ENCODE assay signal across 9 mouse cellular contexts in the genomic region with DNA sequence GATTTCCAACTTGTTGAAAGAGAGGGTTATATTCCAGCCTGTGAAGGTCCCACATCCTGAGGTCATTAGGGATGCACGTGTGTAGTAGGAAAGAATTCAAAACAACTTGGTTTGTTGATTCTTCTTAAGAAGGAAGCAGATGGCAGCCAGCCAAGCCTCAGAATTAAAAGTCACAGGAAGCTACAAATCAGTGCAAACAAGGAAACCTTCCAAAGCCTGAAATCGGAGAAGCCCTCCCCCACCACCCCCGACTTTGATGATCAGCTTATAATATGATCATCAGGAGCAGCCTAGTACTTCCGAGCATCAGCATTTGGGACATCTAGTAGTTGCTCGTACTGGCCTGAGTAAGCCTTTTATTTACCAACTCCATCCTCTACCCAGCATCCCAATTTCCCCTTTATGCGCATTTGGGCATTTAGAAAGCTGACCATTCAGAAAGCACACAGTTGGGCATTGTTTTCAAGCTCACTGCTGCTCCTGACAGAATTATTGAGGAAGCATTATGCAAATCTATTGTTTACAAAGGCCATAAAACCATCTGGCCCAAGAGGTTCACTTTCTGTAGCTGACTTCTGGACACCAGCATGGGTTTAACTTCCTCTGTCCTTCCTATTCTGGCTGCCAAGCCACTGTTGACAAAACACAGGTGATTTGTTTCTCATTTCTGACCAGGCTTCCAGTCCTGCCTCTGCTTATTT. TPM values are rescaled to one million over a fixed set of nuclear protein-coding genes. Genes with fewer than 3 reads are reported as not detected.
DNase-seq lines count a peak whose midpoint lies in the region; ATAC-seq and TF ChIP-seq lines count a peak whose summit lies in the region.
"Had no signal": no experiment of that assay in that cellular context is flagged by ENCODE, and none has a peak within 500 bp of the region (broad histone marks: within the 10 kb centered on the region; RNA-seq: fewer than 3 reads in every experiment).

No protein-coding gene starts in this region.

- H3K4me2 ChIP-seq in midbrain, embryonic 14.5 days (ENCODE audit: low read length), result no peak overlapping the region
- H3K4me2 ChIP-seq in midbrain, embryonic 13.5 days (replicated peaks), result no peak overlapping the region
- H3K4me2 ChIP-seq: liver, embryonic 13.5 days had no signal

- no peak for TF ChIP-seq POLR2A in cerebellum, adult 2 months (IDR thresholded peaks at IDR 0.05; ENCODE audit: borderline replicate concordance, insufficient read depth, low read length)

- ATAC-seq in midbrain, embryonic 14.5 days (ENCODE audit: low FRiP score, low TSS enrichment), result no peak
- no peak for ATAC-seq in midbrain, embryonic 13.5 days
- no peak for ATAC-seq in megakaryocyte-erythroid progenitor cell, adult 5-6 weeks (replicated peaks; ENCODE audit: low FRiP score, low TSS enrichment, poor library complexity, severe bottlenecking)

- H3K27me3 ChIP-seq in midbrain, embryonic 14.5 days (ENCODE audit: control insufficient read depth, insufficient read depth, low read length), result no peaks in the 10 kb centered on the region
- no peaks in the 10 kb centered on the region for H3K27me3 ChIP-seq in midbrain, embryonic 13.5 days
- no peaks in the 10 kb centered on the region for H3K27me3 ChIP-seq in cerebellum, adult 2 months (ENCODE audit: control insufficient read depth, insufficient read depth, low read length)
- H3K27me3 ChIP-seq: liver, embryonic 13.5 days had no signal

- no peaks in the 10 kb centered on the region for H3K36me3 ChIP-seq in midbrain, embryonic 14.5 days (ENCODE audit: control insufficient read depth, insufficient read depth, low read length)
- no peaks in the 10 kb centered on the region for H3K36me3 ChIP-seq in midbrain, embryonic 13.5 days
- H3K36me3 ChIP-seq: liver, embryonic 13.5 days had no signal

- no peaks in the 10 kb centered on the region for H3K4me1 ChIP-seq in midbrain, embryonic 14.5 days (ENCODE audit: control insufficient read depth, insufficient read depth, low read length)
- peaks cover 9% of the 10 kb centered on the region for H3K4me1 ChIP-seq in midbrain, embryonic 13.5 days (replicated peaks)
- no peaks in the 10 kb centered on the region for H3K4me1 ChIP-seq in cerebellum, adult 2 months (ENCODE audit: control insufficient read depth, insufficient read depth, low read length)
- H3K4me1 ChIP-seq: liver, embryonic 13.5 days had no signal

- no peaks in the 10 kb centered on the region for H3K9me3 ChIP-seq in midbrain, embryonic 14.5 days (ENCODE audit: control insufficient read depth, low read length)
- no peaks in the 10 kb centered on the region for H3K9me3 ChIP-seq in midbrain, embryonic 13.5 days
- H3K9me3 ChIP-seq: liver, embryonic 13.5 days had no signal

- no peak for TF ChIP-seq CTCF in cerebellum, adult 2 months (IDR thresholded peaks at IDR 0.05; ENCODE audit: borderline replicate concordance, insufficient read depth, low read depth, low read length)

- H3K27ac ChIP-seq in midbrain, embryonic 14.5 days (replicated peaks; ENCODE audit: low read depth, low read length), result no peak overlapping the region
- H3K27ac ChIP-seq in midbrain, embryonic 13.5 days, result no peak overlapping the region
- H3K27ac ChIP-seq in cerebellum, adult 2 months (ENCODE audit: insufficient read depth, low read length), result no peak overlapping the region
- H3K27ac ChIP-seq: liver, embryonic 13.5 days had no signal

- 55% methylated on average over 6 of the region's 6 CpGs for WGBS in midbrain, embryonic 14.5 days
- WGBS in midbrain, embryonic 13.5 days, result 55% methylated on average over 6 of the region's 6 CpGs
- WGBS in cerebellum, adult 2 months, result 58% methylated on average over 6 of the region's 6 CpGs

- H3K9ac ChIP-seq in midbrain, embryonic 14.5 days (replicated peaks; ENCODE audit: low read length), result no peak overlapping the region
- H3K9ac ChIP-seq in midbrain, embryonic 13.5 days (replicated peaks), result no peak overlapping the region
- H3K9ac ChIP-seq: liver, embryonic 13.5 days had no signal

- peak; percentile 48 for DNase-seq in midbrain, embryonic 14.5 days
- DNase-seq in adrenal gland, adult 8-10 months, result peak; percentile 25
- DNase-seq in gastrocnemius, postnatal 10 days, result peak; percentile 51
- peak; percentile 77 for DNase-seq in kidney, adult 9 months
- peak; percentile 41 to 51 for DNase-seq in lung, postnatal 4 days
- no peak for DNase-seq in cerebellum, adult 2 months
- DNase-seq: liver, embryonic 13.5 days had no signal

- H3K4me3 ChIP-seq in midbrain, embryonic 14.5 days (replicated peaks; ENCODE audit: low read depth, low read length), result no peak overlapping the region
- H3K4me3 ChIP-seq in midbrain, embryonic 13.5 days (replicated peaks), result no peak overlapping the region
- no peak overlapping the region for H3K4me3 ChIP-seq in cerebellum, adult 2 months (replicated peaks; ENCODE audit: insufficient read depth, low read depth, low read length)
- H3K4me3 ChIP-seq: liver, embryonic 13.5 days had no signal

RNA-seq across cellular contexts. Expression of a gene that starts 59.9 kb away (rescaled TPM):
- 136 and 145 TPM in 2 replicates for polyA plus RNA-seq in midbrain, embryonic 14.5 days (2014; fragmentation: Nextera tagmentation; extraction: Ambion mirVana)
- polyA plus RNA-seq in midbrain, embryonic 13.5 days (2015; fragmentation: Nextera tagmentation; extraction: Ambion mirVana), result 100 and 109 TPM in 2 replicates
- total RNA-seq in adrenal gland, adult 8-10 months (2022), result 10 to 100 TPM; 42.5 to 52.3 (median 49.2) TPM
- 100 to 1,000 TPM; 161 to 166 TPM for total RNA-seq in gastrocnemius, postnatal 10 days (2021)
- total RNA-seq in megakaryocyte-erythroid progenitor cell, adult 5-6 weeks (2014; fragmentation: Nextera tagmentation), result 19.5 and 19.6 TPM in 2 replicates
- 20.2 and 34.7 TPM in 2 replicates for total RNA-seq in megakaryocyte-erythroid progenitor cell, adult 5-6 weeks (2017)
- 334 and 338 TPM in 2 replicates for polyA plus RNA-seq in cerebellum, adult 2 months (2012; rRNA removed)

Comparison
In these comparisons a context has a peak if more than half of its experiments do, and no peak if none do; other contexts are left out.
1. DNase-seq: peak in midbrain, embryonic 14.5 days (single experiment), adrenal gland, adult 8-10 months (single experiment), gastrocnemius, postnatal 10 days (single experiment), kidney, adult 9 months (single experiment) and lung, postnatal 4 days (2 of 2); none in cerebellum, adult 2 months (0 of 2).